Mouse (Mus musculus) forebrain, embryonic 11.5 days (tissue): ENCODE results near the gene Lsp1. TPM values are rescaled to one million over a fixed set of nuclear protein-coding genes. Genes with fewer than 3 reads are reported as not detected.

Source experiments
- ATAC-seq: fragments of 200-750 bp; cut with Nextera tagmentation; replicated peaks from 2 replicates; pipeline ENCODE4 v1.8.0; 2017; ENCODE audit warnings: moderate TSS enrichment; ENCODE audit not compliant: low FRiP score
- DNase-seq: peaks from one replicate; pipeline ENCODE4 v3.0.0-alpha.2; 2017; ENCODE audit warnings: low spot score
- H3K27ac ChIP-seq: fragments of 300-500 bp; sonication (generic); 2 replicates; pipeline ENCODE4 v1.5.1; 2014; ENCODE audit warnings: low read depth, low read length
- H3K27me3 ChIP-seq: fragments of 300-500 bp; sonication (generic); 2 replicates; pipeline ENCODE4 v1.6.1; 2014; ENCODE audit warnings: mild to moderate bottlenecking, low read length, mixed read lengths; ENCODE audit not compliant: control insufficient read depth, insufficient read depth
- H3K36me3 ChIP-seq: fragments of 300-500 bp; sonication (generic); 2 replicates; pipeline ENCODE4 v1.6.1; 2014; ENCODE audit warnings: mild to moderate bottlenecking, low read length, moderate library complexity, mixed read lengths; ENCODE audit not compliant: control insufficient read depth, insufficient read depth
- H3K4me1 ChIP-seq: fragments of 300-500 bp; sonication (generic); replicated peaks from 2 replicates; pipeline ENCODE4 v1.6.1; 2014; ENCODE audit warnings: low read length, mixed read lengths; ENCODE audit not compliant: control insufficient read depth, insufficient read depth
- H3K4me2 ChIP-seq: fragments of 300-500 bp; sonication (generic); 2 replicates; pipeline ENCODE4 v1.6.1; 2014; ENCODE audit warnings: low read depth, mild to moderate bottlenecking, low read length, moderate library complexity, mixed read lengths; ENCODE audit not compliant: severe bottlenecking
- H3K4me3 ChIP-seq: fragments of 300-500 bp; sonication (generic); 2 replicates; pipeline ENCODE4 v1.5.1; 2014; ENCODE audit warnings: low read depth, low read length
- H3K9ac ChIP-seq: fragments of 300-500 bp; sonication (generic); 2 replicates; pipeline ENCODE4 v1.6.1; 2014; ENCODE audit warnings: low read length
- H3K9me3 ChIP-seq: fragments of 300-500 bp; sonication (generic); 2 replicates; pipeline ENCODE4 v1.6.1; 2016; ENCODE audit warnings: low read length, mixed read lengths; ENCODE audit not compliant: control insufficient read depth
- WGBS: fragments of 180-500 bp; shearing (Covaris S2); extraction: QIAGEN DNeasy Blood & Tissue Kit; methylation state at CpG from one replicate; pipeline ENCODE4 v1.1.7; 2014; 5-methylcytosine and 5-hydroxymethylcytosine counted together
- polyA plus RNA-seq: library from polyadenylated mRNA; unstranded; fragments of >200 nt; fragmentation: Nextera tagmentation; extraction: Ambion mirVana; gene quantifications from 2 replicates; pipeline ENCODE4 v1.2.1, GENCODE M21; 2014

Gene Lsp1
- polyA plus RNA-seq, 1 experiment from 2014 or later, result 9.8 TPM

DNA sequence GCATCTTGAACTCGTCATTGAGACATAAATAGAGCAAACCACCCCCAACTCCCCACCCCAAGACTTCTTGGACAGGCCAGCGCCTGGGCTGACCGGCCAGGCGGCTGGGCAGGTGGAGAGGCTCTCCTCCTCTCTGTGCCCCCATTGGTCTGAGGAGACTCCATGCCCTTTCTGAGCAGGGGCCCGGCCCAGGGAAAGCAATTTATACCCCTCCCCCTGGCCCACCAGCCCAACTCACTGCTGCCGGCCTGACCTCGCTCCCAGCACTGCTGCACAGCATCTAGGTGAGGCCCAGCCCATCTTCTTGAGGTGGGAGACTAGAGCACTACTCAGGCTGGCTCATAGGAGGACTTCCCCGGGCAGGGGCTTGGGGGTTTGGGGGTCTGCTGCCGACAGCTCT lies 19.0 kb upstream of the Lsp1 start, which contains the start of gene Tnni2:
TSS of gene Tnni2 (plus strand) at position 224 of the 400 bp plus-strand sequence.
- no peak within 1 kb of the TSS for H3K9ac ChIP-seq
- WGBS, result 86% methylated on average over 9 of the region's 9 CpGs

DNA sequence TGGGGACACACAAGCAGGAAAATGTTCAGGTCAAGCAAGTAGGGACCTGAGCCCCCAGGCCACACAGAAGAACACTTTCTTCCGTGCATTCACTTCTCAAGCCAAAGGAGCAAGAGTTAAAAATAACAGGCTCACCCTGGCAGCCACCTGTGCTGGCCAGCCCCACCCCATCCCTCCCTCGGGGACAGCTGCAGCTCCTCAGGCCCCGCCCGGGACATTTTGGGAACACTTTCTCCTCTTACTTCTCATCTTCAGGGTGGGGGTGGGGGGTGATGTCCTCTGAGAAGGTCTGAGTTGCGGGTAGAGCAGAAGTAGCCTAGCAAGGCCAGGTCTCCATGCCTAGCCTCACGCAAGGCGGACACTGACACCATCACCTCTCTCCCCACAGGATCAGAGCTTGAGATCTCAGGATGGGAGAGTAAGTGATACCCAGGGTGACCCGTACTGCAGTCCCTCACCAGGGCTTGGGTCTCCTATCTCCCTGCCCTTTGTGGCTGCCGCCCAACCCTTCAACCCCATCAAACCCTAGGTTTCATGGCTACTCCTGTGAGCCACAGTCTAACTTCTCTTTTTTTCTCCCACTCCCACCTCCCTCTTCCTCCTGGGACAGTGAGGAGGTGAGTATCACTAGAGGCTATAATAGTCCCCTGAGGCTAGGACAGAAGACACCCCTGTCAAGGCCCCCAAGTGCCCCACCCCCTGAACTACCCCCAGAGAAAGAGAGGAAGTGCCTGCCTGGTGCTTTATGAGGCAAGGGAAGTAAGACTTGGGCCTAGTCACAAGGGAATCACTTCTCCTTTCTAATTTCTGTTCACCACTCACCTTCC lies 18.3 kb upstream of the Lsp1 start:
- H3K4me2 ChIP-seq, result no peak overlapping the region
- H3K9me3 ChIP-seq, result no peaks in the 10 kb centered on the region
- DNase-seq (no peak), ATAC-seq (no peak)
- H3K4me3 ChIP-seq, result no peak overlapping the region
- H3K36me3 ChIP-seq, result no peaks in the 10 kb centered on the region
- 82% methylated on average over 9 of the region's 9 CpGs for WGBS
- H3K27me3 ChIP-seq, result no peaks in the 10 kb centered on the region
- H3K4me1 ChIP-seq, result no peaks in the 10 kb centered on the region
- no peak overlapping the region for H3K9ac ChIP-seq
- H3K27ac ChIP-seq, result no peak overlapping the region

More for the DNA sequence above, 19.0 kb upstream of the Lsp1 start, which contains the start of gene Tnni2:
- Histone ChIP-seq H3K36me3 (no peaks in the 10 kb centered on the region), H3K9me3 (no peaks in the 10 kb centered on the region), H3K27ac (no peak within 1 kb of the TSS), H3K4me3 (no peak within 1 kb of the TSS), H3K27me3 (no peaks in the 10 kb centered on the region), H3K4me2 (no peak within 1 kb of the TSS), H3K4me1 (no peaks in the 10 kb centered on the region)
- DNase-seq, result no peak
- no peak for ATAC-seq

DNA sequence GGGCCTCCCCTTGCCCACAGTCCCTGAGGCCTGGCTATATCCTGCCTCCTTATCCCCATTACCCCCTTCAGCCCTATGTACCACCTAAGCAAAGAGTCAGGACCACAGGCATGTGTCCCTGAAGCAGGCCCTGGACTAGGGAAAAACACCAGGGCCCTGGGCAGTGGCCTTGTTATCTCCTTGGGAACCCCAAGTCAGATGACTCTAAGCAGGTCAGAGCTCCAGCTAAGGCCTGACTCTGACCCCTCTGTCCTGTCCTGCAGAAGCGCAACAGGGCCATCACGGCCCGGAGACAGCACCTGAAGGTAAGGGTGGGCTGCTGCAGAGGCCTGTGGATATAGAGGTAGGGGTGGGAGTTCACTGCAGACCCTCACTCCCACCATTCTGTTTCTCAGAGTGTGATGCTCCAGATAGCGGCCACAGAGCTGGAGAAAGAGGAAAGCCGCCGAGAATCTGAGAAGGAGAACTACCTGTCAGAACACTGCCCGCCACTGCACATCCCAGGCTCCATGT lies 17.6 kb upstream of the Lsp1 start:
- H3K4me2 ChIP-seq, result no peak overlapping the region
- no peaks in the 10 kb centered on the region for H3K36me3 ChIP-seq
- WGBS, result 94% methylated on average over 7 of the region's 7 CpGs
- ATAC-seq, result no peak
- no peaks in the 10 kb centered on the region for H3K4me1 ChIP-seq
- no peak overlapping the region for H3K4me3 ChIP-seq
- no peak overlapping the region for H3K9ac ChIP-seq
- H3K27ac ChIP-seq, result no peak overlapping the region
- no peaks in the 10 kb centered on the region for H3K9me3 ChIP-seq
- DNase-seq, result no peak
- no peaks in the 10 kb centered on the region for H3K27me3 ChIP-seq

DNA sequence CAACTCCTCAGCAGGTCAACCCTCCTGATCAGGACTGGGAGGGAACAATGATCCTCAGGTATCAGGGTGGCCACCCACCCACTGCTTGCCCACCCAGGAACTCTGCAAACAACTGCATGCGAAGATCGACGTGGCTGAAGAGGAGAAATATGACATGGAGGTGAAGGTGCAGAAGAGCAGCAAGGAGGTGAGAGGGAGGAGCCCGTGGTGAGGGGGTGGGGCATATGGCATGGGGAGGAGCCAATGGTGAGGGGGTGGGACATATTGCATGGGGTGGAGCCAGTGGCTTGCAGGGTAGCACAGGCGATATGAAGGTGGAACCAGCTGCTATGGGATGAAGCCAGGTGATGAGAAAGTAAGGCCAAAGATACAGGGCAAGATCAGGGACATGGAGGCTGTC lies 17.1 kb upstream of the Lsp1 start:
- Histone ChIP-seq H3K9me3 (no peaks in the 10 kb centered on the region), H3K9ac (no peak overlapping the region), H3K27me3 (no peaks in the 10 kb centered on the region), H3K27ac (no peak overlapping the region), H3K4me3 (no peak overlapping the region), H3K4me1 (no peaks in the 10 kb centered on the region), H3K4me2 (no peak overlapping the region), H3K36me3 (no peaks in the 10 kb centered on the region)
- no peak for ATAC-seq
- WGBS, result 90% methylated on average over 5 of the region's 5 CpGs
- DNase-seq, result no peak

DNA sequence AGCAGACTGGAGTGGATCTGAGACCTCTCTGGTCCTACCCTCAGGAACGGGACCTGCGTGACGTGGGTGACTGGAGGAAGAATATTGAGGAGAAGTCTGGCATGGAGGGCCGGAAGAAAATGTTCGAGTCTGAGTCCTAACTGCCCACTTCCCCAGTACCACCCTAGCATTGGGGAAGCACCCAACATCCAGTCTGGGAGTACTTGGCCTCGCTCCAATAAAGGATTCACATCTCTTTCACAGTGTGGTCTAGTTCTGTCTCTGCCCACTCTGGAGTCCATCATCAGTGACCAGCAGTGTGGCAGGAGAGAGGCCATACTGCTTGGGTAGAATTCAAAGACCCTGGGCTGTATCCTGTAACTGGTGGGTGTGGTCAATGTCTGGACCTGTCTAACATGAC lies 16.4 kb upstream of the Lsp1 start:
- WGBS, result 94% methylated on average over 6 of the region's 6 CpGs
- Histone ChIP-seq H3K9me3 (no peaks in the 10 kb centered on the region), H3K4me3 (no peak overlapping the region), H3K27ac (no peak overlapping the region), H3K4me1 (no peaks in the 10 kb centered on the region), H3K27me3 (no peaks in the 10 kb centered on the region), H3K9ac (no peak overlapping the region), H3K36me3 (no peaks in the 10 kb centered on the region), H3K4me2 (no peak overlapping the region)
- DNase-seq (no peak), ATAC-seq (no peak)

DNA sequence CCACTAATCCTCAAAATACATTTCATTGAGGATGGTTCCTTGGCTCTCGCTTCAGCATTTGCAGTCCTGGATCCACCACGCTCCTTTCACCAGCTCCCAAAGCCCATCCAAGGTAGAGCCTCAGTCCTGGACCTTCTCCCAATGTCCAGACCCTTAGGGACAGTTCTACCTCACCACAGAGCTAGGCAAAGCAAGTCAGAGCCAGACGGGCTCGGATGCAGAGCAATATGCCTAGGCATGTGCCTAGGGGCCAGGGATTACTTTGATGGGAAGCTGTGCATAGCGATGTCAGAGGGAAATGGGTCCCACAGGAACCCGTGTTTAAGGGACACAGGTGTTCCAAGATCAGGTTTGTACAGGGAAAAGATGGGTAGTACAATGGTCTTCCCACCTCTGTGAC lies 15.3 kb upstream of the Lsp1 start:
- Histone ChIP-seq H3K9me3 (no peaks in the 10 kb centered on the region), H3K9ac (no peak overlapping the region), H3K4me1 (no peaks in the 10 kb centered on the region), H3K36me3 (no peaks in the 10 kb centered on the region), H3K4me3 (no peak overlapping the region), H3K27me3 (no peaks in the 10 kb centered on the region), H3K4me2 (no peak overlapping the region), H3K27ac (no peak overlapping the region)
- WGBS, result 83% methylated on average over 6 of the region's 6 CpGs
- no peak for ATAC-seq
- no peak for DNase-seq

DNA sequence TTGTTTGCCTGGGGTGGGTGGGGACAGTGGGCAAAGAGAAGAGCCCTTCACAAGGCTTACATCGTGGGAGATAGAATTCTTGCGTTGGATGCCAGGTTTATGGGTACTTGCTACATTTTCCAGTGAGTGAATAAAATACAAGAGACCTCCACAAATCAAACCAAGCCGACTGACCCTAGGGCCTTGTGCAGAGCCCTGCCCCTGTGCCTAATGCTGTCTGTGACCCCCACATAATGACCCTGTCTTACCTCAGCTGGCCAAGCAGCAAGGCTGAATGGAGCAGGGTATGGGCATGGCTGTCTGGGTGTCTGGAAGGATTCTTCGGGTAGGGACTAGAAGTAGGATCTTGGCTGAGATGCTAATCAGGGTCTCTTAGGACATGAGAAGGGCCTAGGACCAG lies 14.3 kb upstream of the Lsp1 start:
- no peak overlapping the region for H3K9ac ChIP-seq
- no peak overlapping the region for H3K4me2 ChIP-seq
- H3K27ac ChIP-seq, result no peak overlapping the region
- no peaks in the 10 kb centered on the region for H3K27me3 ChIP-seq
- H3K36me3 ChIP-seq, result no peaks in the 10 kb centered on the region
- no peak for ATAC-seq
- peak; percentile 5 for DNase-seq
- H3K9me3 ChIP-seq, result no peaks in the 10 kb centered on the region
- 91% methylated on average over 4 of the region's 4 CpGs for WGBS
- H3K4me3 ChIP-seq, result no peak overlapping the region
- no peaks in the 10 kb centered on the region for H3K4me1 ChIP-seq

DNA sequence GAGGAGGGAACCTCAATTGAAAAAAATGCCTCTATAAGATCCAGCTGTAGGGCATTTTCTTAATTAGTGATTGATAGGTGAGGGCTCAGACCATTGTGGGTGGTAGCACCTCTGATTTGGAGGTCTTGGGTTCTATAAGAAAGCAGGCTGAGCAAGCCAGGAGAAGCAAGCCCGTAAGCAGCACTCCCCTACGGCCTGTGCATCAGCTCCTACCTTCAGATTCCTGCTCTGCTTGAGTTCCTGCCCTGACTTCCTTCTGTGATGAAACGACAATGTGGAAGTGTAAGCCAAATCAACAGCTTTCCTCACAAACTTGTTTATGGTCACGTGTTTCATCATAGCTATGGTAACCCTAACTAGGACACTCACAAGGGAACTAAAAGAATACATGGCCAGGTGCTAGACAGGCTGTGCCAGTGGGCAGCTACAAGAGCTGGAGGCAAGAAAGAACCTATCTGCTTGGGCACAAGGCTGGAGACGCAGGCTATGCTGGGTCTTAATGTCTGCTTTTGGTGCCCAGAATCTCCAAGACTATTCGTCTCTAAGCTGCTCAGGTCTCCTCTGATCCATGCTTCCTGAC lies 11.5 kb upstream of the Lsp1 start:
- ATAC-seq (no peak), DNase-seq (peak; percentile 21)
- H3K9ac ChIP-seq, result no peak overlapping the region
- no peaks in the 10 kb centered on the region for H3K9me3 ChIP-seq
- no peaks in the 10 kb centered on the region for H3K27me3 ChIP-seq
- H3K4me2 ChIP-seq, result no peak overlapping the region
- no peaks in the 10 kb centered on the region for H3K4me1 ChIP-seq
- H3K27ac ChIP-seq, result no peak overlapping the region
- H3K4me3 ChIP-seq, result no peak overlapping the region
- H3K36me3 ChIP-seq, result no peaks in the 10 kb centered on the region
- WGBS, result 80% methylated on average over 6 of the region's 6 CpGs
